Comparison of ENCODE assay signal across 10 mouse cellular contexts in the genomic region with DNA sequence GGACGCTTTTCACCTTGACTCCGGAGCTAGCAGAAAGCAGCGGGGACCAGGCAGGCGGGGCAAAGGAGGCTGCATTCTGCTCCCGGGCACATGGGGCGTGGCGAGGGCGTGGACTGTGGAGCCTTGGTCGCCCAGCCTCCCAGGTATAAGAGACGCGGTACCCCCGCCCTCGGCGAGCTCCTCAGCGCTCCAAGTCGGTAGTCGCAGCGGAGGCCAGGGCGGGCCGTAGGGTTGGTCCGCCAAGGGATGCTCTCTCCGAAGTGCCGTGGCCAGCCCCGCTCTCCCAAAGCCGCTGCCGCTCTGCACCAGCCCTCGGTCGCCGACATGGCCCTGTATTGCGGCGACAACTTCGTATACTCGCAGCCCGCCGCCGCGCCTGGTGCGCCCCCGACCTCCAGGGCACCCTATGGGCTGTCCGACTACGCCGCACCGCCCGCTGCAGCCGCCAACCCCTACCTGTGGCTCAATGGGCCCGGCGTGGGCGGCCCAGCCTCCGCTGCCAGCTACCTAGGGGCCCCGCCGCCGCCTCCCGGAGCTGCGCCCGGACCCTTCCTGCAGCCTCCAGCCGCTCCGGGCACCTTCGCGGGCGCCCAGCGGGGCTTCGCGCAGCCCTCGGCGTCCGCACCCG. TPM values are rescaled to one million over a fixed set of nuclear protein-coding genes. Genes with fewer than 3 reads are reported as not detected.
DNase-seq lines count a peak whose midpoint lies in the region; ATAC-seq lines count a peak whose summit lies in the region.
"Had no signal": no experiment of that assay in that cellular context is flagged by ENCODE, and none has a peak within 500 bp of the region (broad histone marks: within the 10 kb centered on the region; RNA-seq: fewer than 3 reads in every experiment).

TSS of gene Foxi3 (plus strand) at position 247 of the 628 bp plus-strand sequence.

- H3K27me3 ChIP-seq in heart, embryonic 10.5 days (ENCODE audit: insufficient read depth, poor library complexity, severe bottlenecking) = peaks cover 84% of the 10 kb centered on the region
- peaks cover 56% of the 10 kb centered on the region for H3K27me3 ChIP-seq in forebrain, embryonic 11.5 days (ENCODE audit: control insufficient read depth, insufficient read depth, low read length)
- H3K27me3 ChIP-seq in intestine, embryonic 16.5 days (replicated peaks; ENCODE audit: control insufficient read depth, insufficient read depth, low read length) = peaks cover 53% of the 10 kb centered on the region
- H3K27me3 ChIP-seq in liver, embryonic 16.5 days (ENCODE audit: control insufficient read depth, insufficient read depth, low read depth, low read length) = peaks cover 59% of the 10 kb centered on the region
- peaks cover 65% of the 10 kb centered on the region for H3K27me3 ChIP-seq in neural tube, embryonic 12.5 days (replicated peaks)

- H3K4me1 ChIP-seq in heart, embryonic 10.5 days = peaks cover 12% of the 10 kb centered on the region
- H3K4me1 ChIP-seq in forebrain, embryonic 11.5 days (replicated peaks; ENCODE audit: control insufficient read depth, insufficient read depth, low read length) = peaks cover 8% of the 10 kb centered on the region; the same call in 1 of the 2 replicates
- peaks cover 9% of the 10 kb centered on the region for H3K4me1 ChIP-seq in intestine, embryonic 16.5 days (ENCODE audit: control insufficient read depth, insufficient read depth, low read length)
- no peaks in the 10 kb centered on the region; the same call in 1 of the 2 replicates for H3K4me1 ChIP-seq in liver, embryonic 16.5 days (ENCODE audit: control insufficient read depth, low read depth, low read length)
- peaks cover 13% of the 10 kb centered on the region for H3K4me1 ChIP-seq in neural tube, embryonic 12.5 days

- H3K9me3 ChIP-seq in heart, embryonic 10.5 days = no peaks in the 10 kb centered on the region
- H3K9me3 ChIP-seq in forebrain, embryonic 11.5 days (ENCODE audit: control insufficient read depth, low read length) = no peaks in the 10 kb centered on the region
- no peaks in the 10 kb centered on the region for H3K9me3 ChIP-seq in intestine, embryonic 16.5 days (ENCODE audit: control insufficient read depth, low read length)
- no peaks in the 10 kb centered on the region for H3K9me3 ChIP-seq in liver, embryonic 16.5 days (replicated peaks; ENCODE audit: control insufficient read depth, low read length)
- no peaks in the 10 kb centered on the region for H3K9me3 ChIP-seq in neural tube, embryonic 12.5 days
- H3K9me3 ChIP-seq: G1E had no signal

- 0 out of 2 replicates have a peak within 1 kb of the TSS, but pooled peaks have one; percentile 6 for H3K27ac ChIP-seq in heart, embryonic 10.5 days
- no peak within 1 kb of the TSS for H3K27ac ChIP-seq in forebrain, embryonic 11.5 days (ENCODE audit: low read depth, low read length)
- no peak within 1 kb of the TSS for H3K27ac ChIP-seq in intestine, embryonic 16.5 days (ENCODE audit: low read length)
- no peak within 1 kb of the TSS for H3K27ac ChIP-seq in liver, embryonic 16.5 days (ENCODE audit: low read length)
- no peak within 1 kb of the TSS for H3K27ac ChIP-seq in neural tube, embryonic 12.5 days
- H3K27ac ChIP-seq: heart, adult 2 months had no signal

- under 1% methylated on average over 67 of the region's 67 CpGs for WGBS in heart, embryonic 10.5 days
- WGBS in forebrain, embryonic 11.5 days = under 1% methylated on average over 57 of the region's 67 CpGs
- under 1% methylated on average over 54 of the region's 67 CpGs for WGBS in intestine, embryonic 16.5 days
- under 1% methylated on average over 65 of the region's 67 CpGs for WGBS in liver, embryonic 16.5 days (ENCODE audit: insufficient replicate concordance)
- WGBS in neural tube, embryonic 12.5 days = under 1% methylated on average over 66 of the region's 67 CpGs

- intact Hi-C loops in heart, postnatal 25 days (cut with DNase I) = no loop called here

- peak; percentile 78 for DNase-seq in heart, embryonic 10.5 days (ENCODE audit: low spot score)
- DNase-seq in heart, postnatal 25 days (ENCODE audit: low spot score) = no peak
- peak; percentile 93 for DNase-seq in R1 (ENCODE audit: low read depth, low spot score)
- peak; percentile 79 for DNase-seq in forebrain, embryonic 11.5 days (ENCODE audit: low spot score)

- ATAC-seq in forebrain, embryonic 11.5 days (replicated peaks; ENCODE audit: low FRiP score) = peak; percentile 76
- peak; percentile 90 for ATAC-seq in intestine, embryonic 16.5 days
- no peak for ATAC-seq in liver, embryonic 16.5 days (ENCODE audit: low read depth)
- ATAC-seq in neural tube, embryonic 12.5 days (ENCODE audit: low FRiP score, low read depth) = peak; percentile 64
- no peak for ATAC-seq in activated CD4-positive, CD25-positive, alpha-beta regulatory T cell, adult 4 months

- H3K4me3 ChIP-seq in heart, embryonic 10.5 days = peak within 1 kb of the TSS; percentile 67
- peak within 1 kb of the TSS; percentile 44 for H3K4me3 ChIP-seq in forebrain, embryonic 11.5 days (ENCODE audit: low read depth, low read length)
- H3K4me3 ChIP-seq in intestine, embryonic 16.5 days (ENCODE audit: low read length) = peak within 1 kb of the TSS; percentile 51
- H3K4me3 ChIP-seq in liver, embryonic 16.5 days (ENCODE audit: low read depth, low read length) = peak within 1 kb of the TSS; percentile 32
- H3K4me3 ChIP-seq in neural tube, embryonic 12.5 days = peak within 1 kb of the TSS; percentile 38
- H3K4me3 ChIP-seq: heart, adult 2 months had no signal

- H3K4me2 ChIP-seq in forebrain, embryonic 11.5 days (ENCODE audit: low read depth, low read length, severe bottlenecking) = peak within 1 kb of the TSS; percentile 89
- peak within 1 kb of the TSS; percentile 87 for H3K4me2 ChIP-seq in intestine, embryonic 16.5 days (ENCODE audit: low read depth, low read length)
- peak within 1 kb of the TSS; percentile 42 for H3K4me2 ChIP-seq in liver, embryonic 16.5 days (ENCODE audit: low read depth, low read length)
- peak within 1 kb of the TSS; percentile 86 for H3K4me2 ChIP-seq in neural tube, embryonic 12.5 days (replicated peaks)

- no peaks in the 10 kb centered on the region for H3K36me3 ChIP-seq in heart, embryonic 10.5 days
- H3K36me3 ChIP-seq in forebrain, embryonic 11.5 days (ENCODE audit: control insufficient read depth, insufficient read depth, low read length) = no peaks in the 10 kb centered on the region
- H3K36me3 ChIP-seq in intestine, embryonic 16.5 days (ENCODE audit: control insufficient read depth, insufficient read depth, low read length) = no peaks in the 10 kb centered on the region
- no peaks in the 10 kb centered on the region for H3K36me3 ChIP-seq in liver, embryonic 16.5 days (ENCODE audit: control insufficient read depth, insufficient read depth)
- H3K36me3 ChIP-seq in neural tube, embryonic 12.5 days = no peaks in the 10 kb centered on the region
- H3K36me3 ChIP-seq: G1E had no signal

- H3K9ac ChIP-seq in forebrain, embryonic 11.5 days (ENCODE audit: low read length) = peak within 1 kb of the TSS; percentile 35
- 0 out of 2 replicates have a peak within 1 kb of the TSS, but pooled peaks have one; percentile 29 for H3K9ac ChIP-seq in intestine, embryonic 16.5 days (ENCODE audit: low read depth, low read length)
- no peak within 1 kb of the TSS for H3K9ac ChIP-seq in liver, embryonic 16.5 days (ENCODE audit: low read depth, low read length)
- peak within 1 kb of the TSS; percentile 26; the same call in 1 of the 2 replicates for H3K9ac ChIP-seq in neural tube, embryonic 12.5 days

RNA-seq across cellular contexts. Expression of gene Foxi3, which starts in this region (rescaled TPM):
- polyA plus RNA-seq in heart, embryonic 10.5 days (2016; fragmentation: Nextera tagmentation; extraction: Ambion mirVana) = not detected in 2 replicates
- total RNA-seq in heart, postnatal 25 days (2021) = not detected
- not detected in 2 replicates for polyA plus RNA-seq in forebrain, embryonic 11.5 days (2014; fragmentation: Nextera tagmentation; extraction: Ambion mirVana)
- not detected in 2 replicates for polyA plus RNA-seq in intestine, embryonic 16.5 days (2015; fragmentation: Nextera tagmentation; extraction: Ambion mirVana)
- polyA plus RNA-seq in liver, embryonic 16.5 days (2015; fragmentation: Nextera tagmentation; extraction: Ambion mirVana) = not detected in 2 replicates
- polyA plus RNA-seq in neural tube, embryonic 12.5 days (2016; fragmentation: Nextera tagmentation; extraction: Ambion mirVana) = not detected in 2 replicates
- not detected for polyA plus RNA-seq in activated CD4-positive, CD25-positive, alpha-beta regulatory T cell, adult 4 months (2017; shearing (Covaris generic))
- total RNA-seq: G1E; heart, adult 2 months had no signal
- polyA plus RNA-seq: G1E; heart, adult 2 months had no signal

Comparison
In these comparisons a context has a peak if more than half of its experiments do, and no peak if none do; other contexts are left out.
1. Peak in DNase-seq, H3K4me3 ChIP-seq and H3K27ac ChIP-seq in heart, embryonic 10.5 days; RNA of the gene not detected or under 1 TPM.
2. Peak in DNase-seq, ATAC-seq, H3K4me3 ChIP-seq, H3K9ac ChIP-seq and H3K4me2 ChIP-seq in forebrain, embryonic 11.5 days; RNA of the gene not detected or under 1 TPM.
3. Peak in ATAC-seq, H3K4me3 ChIP-seq, H3K9ac ChIP-seq and H3K4me2 ChIP-seq in intestine, embryonic 16.5 days; RNA of the gene not detected or under 1 TPM.
4. Peak in ATAC-seq, H3K4me3 ChIP-seq, H3K9ac ChIP-seq and H3K4me2 ChIP-seq in neural tube, embryonic 12.5 days; RNA of the gene not detected or under 1 TPM.